Mouse (Mus musculus): Measurements from ENCODE around the gene Slc35f1. TPM values are rescaled to one million over a fixed set of nuclear protein-coding genes. Genes with fewer than 3 reads are reported as not detected.

Gene Slc35f1
- polyA plus RNA-seq, 1 experiment from 2014 or later = 18.6 TPM

GRCm38 (mm10) chr10:52758589-52758988, 68.3 kb downstream of the Slc35f1 start:
- DNase-seq (ENCODE audit: low spot score) (peak; percentile 83), ATAC-seq (0 out of 2 replicates have a peak, but pooled peaks have one; percentile 52)
- H3K4me2 ChIP-seq (ENCODE audit: low read length) = no peak overlapping the region
- H3K27ac ChIP-seq (ENCODE audit: low read depth, low read length) = no peak overlapping the region
- H3K9ac ChIP-seq (ENCODE audit: low read length) = no peak overlapping the region
- H3K4me3 ChIP-seq (ENCODE audit: low read depth, low read length) = no peak overlapping the region
- H3K9me3 ChIP-seq (replicated peaks; ENCODE audit: control insufficient read depth, low read length) = no peaks in the 10 kb centered on the region
- H3K27me3 ChIP-seq (replicated peaks; ENCODE audit: control insufficient read depth, insufficient read depth, low read length) = no peaks in the 10 kb centered on the region
- H3K4me1 ChIP-seq (ENCODE audit: control insufficient read depth, insufficient read depth, low read length) = no peaks in the 10 kb centered on the region
- 41% methylated on average over 4 of the region's 4 CpGs for WGBS
- H3K36me3 ChIP-seq (ENCODE audit: control insufficient read depth, insufficient read depth, low read length) = no peaks in the 10 kb centered on the region

- no peak overlapping the region for H3K4me3 ChIP-seq (ENCODE audit: low read depth, low read length)
- no peaks in the 10 kb centered on the region for H3K9me3 ChIP-seq (replicated peaks; ENCODE audit: control insufficient read depth, low read length)
- no peak overlapping the region for H3K4me2 ChIP-seq (ENCODE audit: low read length)
- no peaks in the 10 kb centered on the region for H3K36me3 ChIP-seq (ENCODE audit: control insufficient read depth, insufficient read depth, low read length)
- WGBS = 88% methylated on average over 1 of the region's 1 CpGs
- H3K9ac ChIP-seq (ENCODE audit: low read length) = no peak overlapping the region
- H3K4me1 ChIP-seq (ENCODE audit: control insufficient read depth, insufficient read depth, low read length) = no peaks in the 10 kb centered on the region
- DNase-seq (ENCODE audit: low spot score) (no peak), ATAC-seq (no peak)
- H3K27ac ChIP-seq (ENCODE audit: low read depth, low read length) = no peak overlapping the region
- no peaks in the 10 kb centered on the region for H3K27me3 ChIP-seq (replicated peaks; ENCODE audit: control insufficient read depth, insufficient read depth, low read length)
Measured at GRCm38 (mm10) chr10:52760527-52760926, 70.2 kb downstream of the Slc35f1 start.

DNA sequence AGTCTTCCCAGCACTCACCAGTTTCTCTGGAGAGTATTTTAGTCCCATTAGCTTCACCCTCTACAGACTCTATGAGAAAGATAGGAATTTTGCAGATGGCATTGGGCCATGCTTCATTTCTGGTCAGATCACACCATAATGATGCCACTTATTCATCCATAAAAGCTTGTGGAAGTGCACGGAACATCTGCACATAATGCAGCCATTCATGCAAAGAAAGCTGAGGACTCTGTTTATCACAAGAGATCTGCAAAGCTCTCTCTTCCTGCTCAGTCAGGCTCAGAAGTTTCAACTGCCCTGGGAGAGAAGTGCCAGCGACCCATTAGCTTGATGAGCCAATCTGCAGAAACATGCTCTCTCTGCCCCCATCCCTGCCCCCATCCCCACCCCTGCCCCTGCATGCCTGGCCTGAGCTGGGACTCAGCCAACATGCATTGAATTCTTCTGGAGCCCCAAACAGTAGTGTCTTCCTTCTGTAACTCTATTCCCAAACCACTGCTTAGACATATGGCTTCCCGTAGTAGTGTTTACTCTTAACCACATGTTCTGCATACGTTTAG, 89.7 kb downstream of the Slc35f1 start:
- H3K9me3 ChIP-seq (replicated peaks; ENCODE audit: control insufficient read depth, low read length) = no peaks in the 10 kb centered on the region
- H3K27me3 ChIP-seq (replicated peaks; ENCODE audit: control insufficient read depth, insufficient read depth, low read length) = no peaks in the 10 kb centered on the region
- H3K36me3 ChIP-seq (ENCODE audit: control insufficient read depth, insufficient read depth, low read length) = no peaks in the 10 kb centered on the region
- no peak overlapping the region for H3K9ac ChIP-seq (ENCODE audit: low read length)
- H3K4me2 ChIP-seq (ENCODE audit: low read length) = no peak overlapping the region
- DNase-seq (ENCODE audit: low spot score) (peak; percentile 50), ATAC-seq (peak; percentile 65; the same call in 1 of the 2 replicates)
- H3K4me3 ChIP-seq (ENCODE audit: low read depth, low read length) = no peak overlapping the region
- WGBS = 36% methylated on average over 4 of the region's 4 CpGs
- H3K4me1 ChIP-seq (ENCODE audit: control insufficient read depth, insufficient read depth, low read length) = peaks cover 2% of the 10 kb centered on the region; the same call in 1 of the 2 replicates
- H3K27ac ChIP-seq (ENCODE audit: low read depth, low read length) = peak overlapping the region; percentile 46; the same call in 1 of the 2 replicates

DNA sequence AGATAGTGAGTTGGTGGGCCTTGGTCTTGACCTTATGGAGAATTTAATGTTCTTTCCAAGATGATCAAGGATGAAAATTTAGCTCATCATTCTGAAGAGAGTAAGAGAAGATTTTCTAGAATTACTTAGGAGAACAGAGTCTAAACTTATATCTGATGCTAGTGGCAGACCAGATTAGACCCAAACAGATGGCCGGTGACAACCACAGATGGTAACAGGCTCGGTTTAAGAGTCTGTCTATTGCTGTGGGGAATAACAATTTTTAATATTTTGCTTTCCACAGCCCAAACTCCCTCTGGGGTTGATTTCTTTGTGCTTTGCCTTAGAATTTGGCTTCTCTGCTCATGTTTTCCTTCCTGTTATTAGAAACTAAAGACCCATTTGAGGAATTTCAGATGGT, 96.7 kb downstream of the Slc35f1 start:
- no peaks in the 10 kb centered on the region for H3K27me3 ChIP-seq (replicated peaks; ENCODE audit: control insufficient read depth, insufficient read depth, low read length)
- no peaks in the 10 kb centered on the region for H3K36me3 ChIP-seq (ENCODE audit: control insufficient read depth, insufficient read depth, low read length)
- WGBS = 81% methylated on average over 2 of the region's 2 CpGs
- H3K9ac ChIP-seq (ENCODE audit: low read length) = no peak overlapping the region
- DNase-seq (ENCODE audit: low spot score) (peak; percentile 47), ATAC-seq (peak; percentile 68; the same call in 1 of the 2 replicates)
- peaks cover 2% of the 10 kb centered on the region; the same call in 1 of the 2 replicates for H3K4me1 ChIP-seq (ENCODE audit: control insufficient read depth, insufficient read depth, low read length)
- no peak overlapping the region for H3K4me2 ChIP-seq (ENCODE audit: low read length)
- no peaks in the 10 kb centered on the region for H3K9me3 ChIP-seq (replicated peaks; ENCODE audit: control insufficient read depth, low read length)
- H3K27ac ChIP-seq (ENCODE audit: low read depth, low read length) = no peak overlapping the region
- no peak overlapping the region for H3K4me3 ChIP-seq (ENCODE audit: low read depth, low read length)

GRCm38 (mm10) chr10:52791560-52791959, 101.2 kb downstream of the Slc35f1 start:
- 43% methylated on average over 6 of the region's 6 CpGs for WGBS
- Histone ChIP-seq H3K36me3 (ENCODE audit: control insufficient read depth, insufficient read depth, low read length) (no peaks in the 10 kb centered on the region), H3K4me2 (ENCODE audit: low read length) (no peak overlapping the region), H3K4me1 (ENCODE audit: control insufficient read depth, insufficient read depth, low read length) (peaks cover 2% of the 10 kb centered on the region; the same call in 1 of the 2 replicates), H3K4me3 (ENCODE audit: low read depth, low read length) (no peak overlapping the region), H3K27ac (ENCODE audit: low read depth, low read length) (peak overlapping the region; percentile 23; the same call in 1 of the 2 replicates), H3K9me3 (replicated peaks; ENCODE audit: control insufficient read depth, low read length) (no peaks in the 10 kb centered on the region), H3K27me3 (replicated peaks; ENCODE audit: control insufficient read depth, insufficient read depth, low read length) (no peaks in the 10 kb centered on the region), H3K9ac (ENCODE audit: low read length) (no peak overlapping the region)
- peak; percentile 33 for DNase-seq (ENCODE audit: low spot score)
- ATAC-seq = peak; percentile 29; the same call in 1 of the 2 replicates

DNA sequence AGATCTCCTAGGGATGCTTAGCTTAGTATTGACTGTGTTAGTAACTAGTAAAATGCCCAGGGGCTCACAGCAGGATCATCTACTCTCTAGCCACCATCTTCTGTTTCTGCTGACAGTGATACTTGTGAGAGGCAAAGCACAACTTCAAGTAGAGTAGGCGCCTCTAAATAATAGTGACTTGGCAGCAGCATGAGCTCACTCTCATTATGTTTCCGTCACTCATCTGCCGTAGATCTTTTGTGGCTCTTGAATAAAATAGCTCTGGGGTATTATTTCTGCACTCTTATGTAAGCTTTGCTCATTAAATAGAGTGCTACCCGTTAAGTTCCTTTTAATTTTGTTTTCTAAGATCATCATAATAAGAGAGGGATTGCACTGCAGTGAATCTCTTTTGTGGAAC, 107.1 kb downstream of the Slc35f1 start:
- WGBS = 8% methylated on average over 4 of the region's 4 CpGs
- H3K4me2 ChIP-seq (ENCODE audit: low read length) = no peak overlapping the region
- no peak overlapping the region for H3K4me3 ChIP-seq (ENCODE audit: low read depth, low read length)
- DNase-seq (ENCODE audit: low spot score) = peak; percentile 71
- no peak overlapping the region for H3K27ac ChIP-seq (ENCODE audit: low read depth, low read length)
- H3K36me3 ChIP-seq (ENCODE audit: control insufficient read depth, insufficient read depth, low read length) = no peaks in the 10 kb centered on the region
- ATAC-seq = peak; percentile 85
- no peak overlapping the region for H3K9ac ChIP-seq (ENCODE audit: low read length)
- H3K27me3 ChIP-seq (replicated peaks; ENCODE audit: control insufficient read depth, insufficient read depth, low read length) = no peaks in the 10 kb centered on the region
- H3K4me1 ChIP-seq (ENCODE audit: control insufficient read depth, insufficient read depth, low read length) = no peaks in the 10 kb centered on the region
- H3K9me3 ChIP-seq (replicated peaks; ENCODE audit: control insufficient read depth, low read length) = no peaks in the 10 kb centered on the region

- Histone ChIP-seq H3K27ac (ENCODE audit: low read depth, low read length) (0 out of 2 replicates have a peak overlapping the region, but pooled peaks have one; percentile 36), H3K9ac (ENCODE audit: low read length) (no peak overlapping the region), H3K4me2 (ENCODE audit: low read length) (no peak overlapping the region), H3K4me3 (ENCODE audit: low read depth, low read length) (no peak overlapping the region), H3K27me3 (replicated peaks; ENCODE audit: control insufficient read depth, insufficient read depth, low read length) (no peaks in the 10 kb centered on the region), H3K9me3 (replicated peaks; ENCODE audit: control insufficient read depth, low read length) (no peaks in the 10 kb centered on the region), H3K36me3 (ENCODE audit: control insufficient read depth, insufficient read depth, low read length) (no peaks in the 10 kb centered on the region), H3K4me1 (ENCODE audit: control insufficient read depth, insufficient read depth, low read length) (peaks cover 10% of the 10 kb centered on the region; the same call in 1 of the 2 replicates)
- 5% methylated on average over 2 of the region's 2 CpGs for WGBS
- ATAC-seq (peak; percentile 87), DNase-seq (ENCODE audit: low spot score) (peak; percentile 72)
Measured at GRCm38 (mm10) chr10:52807808-52808207, 117.5 kb downstream of the Slc35f1 start.

GRCm38 (mm10) chr10:52812861-52813260, 122.5 kb downstream of the Slc35f1 start:
- DNase-seq (ENCODE audit: low spot score) = no peak
- Histone ChIP-seq H3K9me3 (replicated peaks; ENCODE audit: control insufficient read depth, low read length) (no peaks in the 10 kb centered on the region), H3K36me3 (ENCODE audit: control insufficient read depth, insufficient read depth, low read length) (no peaks in the 10 kb centered on the region), H3K9ac (ENCODE audit: low read length) (no peak overlapping the region), H3K4me1 (ENCODE audit: control insufficient read depth, insufficient read depth, low read length) (peaks cover 4% of the 10 kb centered on the region; the same call in 1 of the 2 replicates), H3K4me3 (ENCODE audit: low read depth, low read length) (no peak overlapping the region), H3K4me2 (ENCODE audit: low read length) (no peak overlapping the region), H3K27me3 (replicated peaks; ENCODE audit: control insufficient read depth, insufficient read depth, low read length) (no peaks in the 10 kb centered on the region), H3K27ac (ENCODE audit: low read depth, low read length) (no peak overlapping the region)
- WGBS = 92% methylated on average over 4 of the region's 4 CpGs
- no peak for ATAC-seq

GRCm38 (mm10) chr10:52814358-52814757, 124.0 kb downstream of the Slc35f1 start:
- no peaks in the 10 kb centered on the region for H3K27me3 ChIP-seq (replicated peaks; ENCODE audit: control insufficient read depth, insufficient read depth, low read length)
- no peaks in the 10 kb centered on the region for H3K4me1 ChIP-seq (ENCODE audit: control insufficient read depth, insufficient read depth, low read length)
- 69% methylated on average over 5 of the region's 5 CpGs for WGBS
- H3K9ac ChIP-seq (ENCODE audit: low read length) = no peak overlapping the region
- ATAC-seq (no peak; the same call in 1 of the 2 replicates), DNase-seq (ENCODE audit: low spot score) (peak; percentile 52)
- H3K27ac ChIP-seq (ENCODE audit: low read depth, low read length) = peak overlapping the region; percentile 21; the same call in 1 of the 2 replicates
- H3K36me3 ChIP-seq (ENCODE audit: control insufficient read depth, insufficient read depth, low read length) = no peaks in the 10 kb centered on the region
- H3K9me3 ChIP-seq (replicated peaks; ENCODE audit: control insufficient read depth, low read length) = no peaks in the 10 kb centered on the region
- no peak overlapping the region for H3K4me3 ChIP-seq (ENCODE audit: low read depth, low read length)
- no peak overlapping the region for H3K4me2 ChIP-seq (ENCODE audit: low read length)
